Mouse (Mus musculus): Measurements from ENCODE around the gene Arl2. TPM values are rescaled to one million over a fixed set of nuclear protein-coding genes. Genes with fewer than 3 reads are reported as not detected.

Gene Arl2
- 116 and 148 TPM in 2 replicates for polyA plus RNA-seq (2012; rRNA removed; ENCODE audit: low replicate concordance)

DNA sequence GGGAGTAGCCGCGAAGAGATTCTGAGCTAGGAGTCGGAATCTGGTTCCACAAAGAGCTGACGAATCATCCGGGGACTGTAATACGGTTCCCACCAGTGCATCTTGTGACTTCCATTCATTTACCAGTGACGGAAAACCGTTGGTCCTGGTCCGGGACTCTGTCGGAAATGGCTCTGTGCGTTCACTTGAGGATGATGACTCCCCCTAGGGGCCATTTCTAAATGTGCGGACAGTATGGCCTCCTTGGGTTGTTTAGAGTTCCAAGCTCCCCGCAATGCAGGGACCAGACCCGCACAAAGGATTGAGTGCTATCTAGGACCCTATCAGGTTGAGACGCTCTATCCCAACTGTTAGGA, at the start of gene Arl2:
Gene Arl2, minus strand, starts transcription at position 155 of the 356 bp plus-strand sequence.

DNA sequence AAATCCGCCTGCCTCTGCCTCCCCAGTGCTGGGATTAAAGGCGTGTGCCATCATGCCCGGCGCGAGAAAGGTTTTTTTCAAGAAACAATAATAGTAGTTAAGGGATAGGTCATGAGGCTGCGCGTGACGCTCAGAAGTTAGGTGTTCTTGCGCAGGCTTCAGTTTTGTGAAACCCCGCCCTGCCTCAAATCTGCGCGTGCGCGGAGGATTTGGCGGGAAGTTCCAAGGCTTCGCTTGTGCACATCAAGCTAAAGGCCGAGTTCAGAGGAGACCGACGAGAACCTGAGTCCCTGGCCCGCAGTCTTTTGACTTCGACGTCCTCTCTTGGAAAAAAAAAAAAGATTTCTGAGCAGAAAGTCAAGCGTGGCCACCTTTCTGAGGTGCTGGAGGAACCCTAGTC, 42.8 kb upstream of the Arl2 start, which contains the start of gene Majin:
Gene Majin, plus strand, starts transcription at position 258 of the 400 bp plus-strand sequence.

DNA sequence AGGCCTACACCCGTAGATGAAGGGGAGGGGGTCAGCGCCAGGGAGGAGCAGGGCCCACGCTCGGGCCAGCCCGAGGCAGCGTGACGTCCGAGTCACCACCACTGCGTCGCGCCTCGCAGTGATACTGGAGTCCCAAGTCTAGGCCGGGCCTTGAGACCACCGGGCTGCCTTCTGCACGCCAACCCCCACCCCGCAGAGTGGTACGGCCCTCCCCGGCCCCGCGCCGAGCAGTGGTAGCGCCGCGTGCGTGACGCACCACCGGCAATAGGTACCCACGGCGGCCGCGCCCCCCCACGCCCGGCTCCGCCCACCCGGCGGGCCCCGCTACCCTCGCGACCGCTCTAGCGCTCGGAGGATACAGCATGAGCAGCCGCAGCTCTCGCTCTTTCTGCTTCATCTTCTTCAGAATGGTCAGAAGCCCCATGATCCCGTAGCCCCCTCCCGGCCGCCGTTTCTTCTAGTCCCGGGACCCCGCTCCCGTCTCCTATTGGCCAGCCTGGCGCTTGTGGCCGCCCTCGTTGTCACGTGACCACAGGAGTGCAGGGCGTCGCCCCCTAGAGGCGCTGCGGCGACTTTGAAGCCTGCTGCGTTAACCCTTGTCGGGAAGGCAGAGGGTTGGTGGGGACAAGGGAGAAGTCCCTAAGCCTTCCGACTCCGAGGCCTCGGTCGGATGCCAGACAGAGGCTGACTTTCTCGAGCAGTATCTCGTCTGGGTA, 512 bp downstream of the Arl2 start, which contains the start of gene Batf2:
Gene Batf2, plus strand, starts transcription at position 306 of the 716 bp plus-strand sequence.

DNA sequence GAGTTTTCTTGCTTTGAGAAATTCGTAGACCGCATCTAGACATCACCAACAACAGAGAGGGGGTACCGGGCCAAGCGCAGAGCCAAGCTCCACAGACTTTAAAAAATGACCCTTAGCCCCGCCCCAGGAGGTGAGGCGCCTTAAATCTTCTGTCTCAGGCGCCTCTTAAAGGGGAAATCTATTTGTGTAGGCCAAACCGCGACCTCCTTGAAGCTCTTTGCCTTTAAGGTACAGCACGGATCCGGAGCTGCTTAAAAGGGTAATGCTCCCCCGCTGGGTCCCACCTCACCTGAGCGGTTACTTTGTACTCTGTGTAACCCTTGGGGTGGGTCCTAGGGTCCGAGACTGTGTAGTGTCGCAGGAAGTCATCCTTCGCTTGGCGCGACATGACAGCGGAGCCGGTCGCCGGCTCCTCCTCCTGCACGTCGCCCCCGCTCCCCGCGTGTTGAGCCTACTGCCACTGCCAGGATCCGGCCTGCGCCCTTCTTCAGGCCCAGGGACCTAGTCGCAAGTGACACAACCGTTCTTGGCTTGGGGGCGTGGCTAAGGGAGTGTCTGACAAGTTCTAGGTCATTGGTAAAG, 13.5 kb downstream of the Arl2 start, which contains the start of gene Snx15:
Gene Snx15, minus strand, starts transcription at position 545 of the 582 bp plus-strand sequence.

DNA sequence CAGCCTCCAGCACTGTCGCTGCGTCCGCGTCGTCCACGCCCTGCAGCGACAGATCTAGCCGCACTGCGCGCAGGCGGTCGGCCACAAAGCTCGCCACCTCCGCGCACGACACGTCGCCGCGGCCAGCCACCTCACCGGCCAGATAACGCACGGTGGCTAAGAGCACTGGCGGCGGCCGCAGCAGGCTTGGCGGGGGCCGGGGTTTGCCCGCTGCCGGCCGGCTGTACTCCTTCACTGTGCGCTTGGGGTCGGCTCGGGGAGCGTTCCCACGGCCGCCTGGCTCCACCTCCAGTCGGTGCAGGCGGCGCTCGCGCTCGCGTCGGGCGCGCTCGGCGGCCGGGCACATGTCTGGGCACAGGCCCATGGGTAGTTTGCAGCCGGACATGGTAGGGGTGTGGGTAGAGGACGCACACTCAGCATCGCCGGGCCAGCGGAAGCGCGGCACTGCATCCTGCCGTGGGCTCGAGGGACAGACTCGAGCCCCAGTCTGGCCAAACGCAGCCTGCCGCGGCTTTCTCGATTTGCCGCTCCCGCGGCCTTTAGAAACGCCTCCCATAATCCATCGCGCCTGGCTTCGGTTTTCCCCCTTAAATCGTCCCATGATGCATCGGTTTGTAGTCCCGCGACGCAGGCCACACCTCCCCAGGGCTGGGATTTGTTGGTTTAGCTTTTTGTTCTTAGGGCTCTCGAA, 23.2 kb downstream of the Arl2 start, which contains the start of gene Sac3d1:
Gene Sac3d1, minus strand, starts transcription at position 665 of the 691 bp plus-strand sequence.

DNA sequence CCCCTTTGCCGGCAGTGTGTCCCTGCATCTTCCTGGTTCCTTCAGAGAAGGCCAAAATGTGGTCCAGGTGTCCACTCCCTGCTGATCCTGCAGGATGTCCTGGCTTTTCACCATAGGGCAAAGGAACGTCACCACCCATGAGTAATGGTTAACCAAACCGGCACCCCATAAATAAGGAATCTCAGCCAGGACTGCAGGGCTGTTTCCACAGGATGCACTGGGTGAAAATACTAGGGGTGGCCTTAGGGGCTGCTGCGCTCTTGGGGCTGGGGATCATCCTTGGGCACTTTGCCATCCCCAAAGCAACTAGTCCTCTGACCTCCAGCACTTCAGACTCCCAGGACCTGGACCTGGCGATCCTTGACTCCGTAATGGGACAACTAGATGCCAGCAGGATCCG, 35.8 kb downstream of the Arl2 start, which contains the start of gene Naaladl1:
Gene Naaladl1, plus strand, starts transcription at position 197 of the 400 bp plus-strand sequence.

DNA sequence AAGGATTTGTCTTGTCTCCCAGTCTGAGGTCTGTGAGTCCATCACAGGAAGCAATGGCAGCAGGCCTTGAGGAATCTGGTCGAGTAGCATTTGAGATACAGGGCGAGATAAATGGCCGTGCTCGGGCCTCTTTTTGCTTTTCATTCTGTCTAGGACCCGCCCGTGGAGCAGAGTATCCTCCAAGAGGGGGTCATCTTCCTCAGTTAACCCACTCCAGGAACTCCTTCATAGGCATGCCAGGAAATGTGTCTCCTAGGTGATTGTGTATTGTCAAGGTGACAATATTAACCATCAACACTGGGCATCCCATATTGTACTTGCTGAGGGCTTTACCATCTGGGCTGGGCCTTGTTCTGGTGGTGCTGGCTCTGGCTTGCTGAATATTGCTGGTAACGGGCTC, 47.2 kb downstream of the Arl2 start, which contains the start of gene AC131692.1:
Gene AC131692.1, plus strand, starts transcription at position 301 of the 400 bp plus-strand sequence.

DNA sequence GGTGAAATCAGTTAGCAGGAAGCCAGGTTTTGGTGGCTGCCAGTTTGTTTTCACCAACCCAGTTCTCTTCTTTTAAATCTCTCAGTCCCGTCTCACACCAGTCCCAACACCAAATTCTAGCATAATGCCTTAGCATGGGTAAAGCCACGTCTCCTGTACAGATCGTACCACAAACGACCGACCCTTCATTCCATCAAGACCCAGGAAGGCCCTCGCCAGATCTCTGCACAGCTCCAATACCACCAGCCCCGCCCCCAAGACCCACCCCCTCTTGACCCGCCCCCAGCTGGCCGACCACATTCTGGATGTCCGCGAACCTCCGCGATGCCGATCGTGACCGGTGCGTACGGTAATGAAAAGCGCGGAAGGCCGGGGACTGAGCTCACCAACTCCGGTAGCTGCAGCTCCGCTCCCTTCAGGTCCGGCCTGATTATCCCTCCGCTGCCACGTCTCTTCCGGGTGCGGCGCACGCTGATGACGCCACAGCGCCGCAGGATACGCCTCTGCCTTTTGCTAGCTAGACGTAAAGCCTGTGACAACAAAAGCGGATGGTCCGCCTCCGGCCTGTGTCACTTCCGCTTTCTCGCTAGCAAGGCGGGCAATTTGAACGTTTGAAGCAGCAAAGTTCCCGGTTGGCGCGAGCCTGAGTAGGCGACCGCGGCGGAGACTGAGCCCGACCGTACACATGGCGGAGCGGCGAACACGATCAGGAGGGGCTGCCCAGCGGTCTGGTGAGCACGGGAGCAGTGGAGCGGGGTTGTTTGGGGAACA, 56.7 kb downstream of the Arl2 start, which contains the start of the genes Zfpl1 and Cdca5:
Gene Zfpl1, minus strand, starts transcription at position 479 of the 771 bp plus-strand sequence.
Gene Cdca5, plus strand, starts transcription at position 506 of the 771 bp plus-strand sequence.

Other genes starting within 250 kb of the Arl2 start
- gene Tigd3, start 247.4 kb downstream of the Arl2 start, polyA plus RNA-seq (2012; rRNA removed; ENCODE audit: low replicate concordance), result 1.5 and 2.8 TPM in 2 replicates
- gene Dpf2, start 228.5 kb downstream of the Arl2 start, polyA plus RNA-seq (2012; rRNA removed; ENCODE audit: low replicate concordance), result 46.6 and 58.0 TPM in 2 replicates
- 9.9 and 31.6 TPM in 2 replicates for gene Cdc42ep2, start 216.7 kb downstream of the Arl2 start, polyA plus RNA-seq (2012; rRNA removed; ENCODE audit: low replicate concordance)
- gene Pola2, start 177.3 kb downstream of the Arl2 start, polyA plus RNA-seq (2012; rRNA removed; ENCODE audit: low replicate concordance), result 29.4 and 31.2 TPM in 2 replicates
- gene Slc22a20, start 155.4 kb downstream of the Arl2 start, polyA plus RNA-seq (2012; rRNA removed; ENCODE audit: low replicate concordance), result not detected in 2 replicates
- gene Capn1, start 125.7 kb downstream of the Arl2 start, polyA plus RNA-seq (2012; rRNA removed; ENCODE audit: low replicate concordance), result 53.6 and 106 TPM in 2 replicates
- 87.1 and 103 TPM in 2 replicates for gene Syvn1, start 95.0 kb downstream of the Arl2 start, polyA plus RNA-seq (2012; rRNA removed; ENCODE audit: low replicate concordance)
- gene Mrpl49, start 83.8 kb downstream of the Arl2 start, polyA plus RNA-seq (2012; rRNA removed; ENCODE audit: low replicate concordance), result 11.4 and 11.7 TPM in 2 replicates
- gene Fau, start 83.7 kb downstream of the Arl2 start, polyA plus RNA-seq (2012; rRNA removed; ENCODE audit: low replicate concordance), result 1,687 and 2,398 TPM in 2 replicates
- gene Znhit2, start 80.4 kb downstream of the Arl2 start, polyA plus RNA-seq (2012; rRNA removed; ENCODE audit: low replicate concordance), result 63.5 and 115 TPM in 2 replicates
- gene Tm7sf2, start 73.2 kb downstream of the Arl2 start, polyA plus RNA-seq (2012; rRNA removed; ENCODE audit: low replicate concordance), result 57.9 and 67.5 TPM in 2 replicates
- gene Vps51, start 64.3 kb downstream of the Arl2 start, polyA plus RNA-seq (2012; rRNA removed; ENCODE audit: low replicate concordance), result 42.6 and 68.1 TPM in 2 replicates
- gene Tmem262, start 61.5 kb downstream of the Arl2 start, polyA plus RNA-seq (2012; rRNA removed; ENCODE audit: low replicate concordance), result not detected in 2 replicates
- gene Gm28374, start 59.3 kb downstream of the Arl2 start, polyA plus RNA-seq (2012; rRNA removed; ENCODE audit: low replicate concordance), result 0.21 and 0.28 TPM in 2 replicates
- gene Zfpl1, start 56.6 kb downstream of the Arl2 start, polyA plus RNA-seq (2012; rRNA removed; ENCODE audit: low replicate concordance), result 103 and 136 TPM in 2 replicates
- gene Cdca5, start 56.6 kb downstream of the Arl2 start, polyA plus RNA-seq (2012; rRNA removed; ENCODE audit: low replicate concordance), result 2.0 and 2.6 TPM in 2 replicates
- gene AC131692.1, start 47.1 kb downstream of the Arl2 start, polyA plus RNA-seq (2012; rRNA removed; ENCODE audit: low replicate concordance), result not detected in 2 replicates
- 39.6 and 913 TPM in 2 replicates for gene Naaladl1, start 35.8 kb downstream of the Arl2 start, polyA plus RNA-seq (2012; rRNA removed; ENCODE audit: low replicate concordance)
- gene Sac3d1, start 22.9 kb downstream of the Arl2 start, polyA plus RNA-seq (2012; rRNA removed; ENCODE audit: low replicate concordance), result 53.0 and 57.0 TPM in 2 replicates
- 52.8 and 64.5 TPM in 2 replicates for gene Snx15, start 13.2 kb downstream of the Arl2 start, polyA plus RNA-seq (2012; rRNA removed; ENCODE audit: low replicate concordance)
- gene Batf2, start 565 bp downstream of the Arl2 start, polyA plus RNA-seq (2012; rRNA removed; ENCODE audit: low replicate concordance), result 76.0 and 120 TPM in 2 replicates
- gene Majin, start 42.8 kb upstream of the Arl2 start, polyA plus RNA-seq (2012; rRNA removed; ENCODE audit: low replicate concordance), result 0.43 and 0.57 TPM in 2 replicates
- 0.25 and 1.1 TPM in 2 replicates for gene Gpha2, start 84.8 kb upstream of the Arl2 start, polyA plus RNA-seq (2012; rRNA removed; ENCODE audit: low replicate concordance)
- gene Ppp2r5b, start 94.3 kb upstream of the Arl2 start, polyA plus RNA-seq (2012; rRNA removed; ENCODE audit: low replicate concordance), result 69.7 and 212 TPM in 2 replicates
- gene Atg2a, start 100.1 kb upstream of the Arl2 start, polyA plus RNA-seq (2012; rRNA removed; ENCODE audit: low replicate concordance), result 57.3 and 66.7 TPM in 2 replicates
- gene Ehd1, start 135.2 kb upstream of the Arl2 start, polyA plus RNA-seq (2012; rRNA removed; ENCODE audit: low replicate concordance), result 468 and 699 TPM in 2 replicates
- gene Cdc42bpg, start 164.9 kb upstream of the Arl2 start, polyA plus RNA-seq (2012; rRNA removed; ENCODE audit: low replicate concordance), result 35.7 and 40.2 TPM in 2 replicates
- 30.8 and 32.3 TPM in 2 replicates for gene Men1, start 193.4 kb upstream of the Arl2 start, polyA plus RNA-seq (2012; rRNA removed; ENCODE audit: low replicate concordance)
- 59.4 and 76.0 TPM in 2 replicates for gene Map4k2, start 199.6 kb upstream of the Arl2 start, polyA plus RNA-seq (2012; rRNA removed; ENCODE audit: low replicate concordance)
- gene Sf1, start 222.1 kb upstream of the Arl2 start, polyA plus RNA-seq (2012; rRNA removed; ENCODE audit: low replicate concordance), result 183 TPM in 2 replicates
- gene Pygm, start 242.9 kb upstream of the Arl2 start, polyA plus RNA-seq (2012; rRNA removed; ENCODE audit: low replicate concordance), result 4.6 and 7.3 TPM in 2 replicates

Data from duodenum, adult 2 months (tissue).